Mouse (Mus musculus) midbrain, embryonic 13.5 days (tissue): ENCODE results near the gene Map1lc3b. TPM values are rescaled to one million over a fixed set of nuclear protein-coding genes. Genes with fewer than 3 reads are reported as not detected.
A peak's percentile ranks its signal among the peaks of the same experiment; 100 is the strongest.

Experiments used
- ATAC-seq: fragments of 200-750 bp; cut with Nextera tagmentation; 2 replicates; pipeline ENCODE4 v1.8.0; 2017; ENCODE audit warnings: mild to moderate bottlenecking, moderate TSS enrichment, moderate library complexity
- H3K27ac ChIP-seq: fragments of 300-500 bp; sonication (generic); 2 replicates; pipeline ENCODE4 v1.5.1; 2015; ENCODE audit warnings: inconsistent platforms, mild to moderate bottlenecking, moderate library complexity
- H3K27me3 ChIP-seq: fragments of 300-500 bp; sonication (generic); 2 replicates; pipeline ENCODE4 v1.6.1; 2015; ENCODE audit warnings: mild to moderate bottlenecking, inconsistent platforms
- H3K36me3 ChIP-seq: fragments of 300-500 bp; sonication (generic); 2 replicates; pipeline ENCODE4 v1.6.1; 2015; ENCODE audit warnings: mild to moderate bottlenecking, inconsistent platforms
- H3K4me1 ChIP-seq: fragments of 300-500 bp; sonication (generic); replicated peaks from 2 replicates; pipeline ENCODE4 v1.6.1; 2015; ENCODE audit warnings: inconsistent platforms
- H3K4me2 ChIP-seq: fragments of 300-500 bp; sonication (generic); replicated peaks from 2 replicates; pipeline ENCODE4 v1.6.1; 2015; ENCODE audit warnings: moderate library complexity, mild to moderate bottlenecking, inconsistent platforms
- H3K4me3 ChIP-seq: fragments of 300-500 bp; sonication (generic); replicated peaks from 2 replicates; pipeline ENCODE4 v1.5.1; 2015; ENCODE audit warnings: mild to moderate bottlenecking, inconsistent platforms
- H3K9ac ChIP-seq: fragments of 300-500 bp; sonication (generic); replicated peaks from 2 replicates; pipeline ENCODE4 v1.6.1; 2015; ENCODE audit warnings: mild to moderate bottlenecking, inconsistent platforms
- H3K9me3 ChIP-seq: fragments of 300-500 bp; sonication (generic); 2 replicates; pipeline ENCODE4 v1.6.1; 2016; ENCODE audit warnings: mild to moderate bottlenecking, inconsistent platforms
- WGBS: fragments of 180-500 bp; shearing (Covaris S2); methylation state at CpG from one replicate; pipeline ENCODE4 v1.1.7; 2015; 5-methylcytosine and 5-hydroxymethylcytosine counted together
- polyA plus RNA-seq: library from polyadenylated mRNA; unstranded; fragments of >200 nt; fragmentation: Nextera tagmentation; extraction: Ambion mirVana; gene quantifications from 2 replicates; pipeline ENCODE4 v1.2.1, GENCODE M21; 2015

Gene Map1lc3b
- polyA plus RNA-seq, 1 experiment from 2014 or later: 371 TPM

DNA sequence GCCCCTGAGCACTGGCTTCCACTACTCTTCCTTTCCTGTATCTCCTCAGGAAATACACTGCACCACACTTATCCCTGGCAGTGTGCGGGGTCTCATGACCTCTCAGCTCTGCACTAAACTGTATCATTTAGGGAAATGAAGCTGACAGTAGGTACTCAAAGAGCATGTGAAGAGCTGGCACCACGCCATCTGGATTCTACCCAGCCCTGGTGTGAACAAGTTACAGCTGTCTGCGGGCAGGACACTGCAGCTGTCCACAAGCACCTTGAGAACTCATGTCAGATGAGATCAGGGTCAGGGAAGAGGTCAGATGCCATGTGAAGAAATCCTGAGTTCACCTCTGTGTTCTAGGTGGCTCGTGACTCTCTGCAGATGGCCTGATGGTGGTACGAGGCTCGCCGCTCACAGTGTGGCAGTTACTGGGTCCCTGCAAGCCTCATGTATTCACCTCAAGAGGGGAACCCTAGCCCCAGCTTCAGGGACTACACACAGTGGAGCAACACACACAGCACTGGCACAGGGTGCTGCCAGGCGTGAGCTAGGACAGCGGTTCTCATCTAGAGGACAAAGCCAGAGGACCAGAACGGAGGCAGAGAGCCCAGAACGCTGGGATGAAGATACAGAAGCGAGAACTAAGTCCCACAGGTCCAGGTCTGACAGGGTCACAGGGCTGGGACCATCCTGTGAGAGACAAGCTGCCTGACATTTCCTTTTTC lies 30.8 kb downstream of the Map1lc3b start:
- Histone ChIP-seq H3K36me3 (peaks cover 27% of the 10 kb centered on the region), H3K4me3 (no peak overlapping the region), H3K9ac (no peak overlapping the region), H3K4me1 (peaks cover 47% of the 10 kb centered on the region), H3K9me3 (no peaks in the 10 kb centered on the region), H3K27me3 (no peaks in the 10 kb centered on the region), H3K27ac (no peak overlapping the region), H3K4me2 (no peak overlapping the region)
- ATAC-seq: no peak
- 93% methylated on average over 12 of the region's 12 CpGs for WGBS

DNA sequence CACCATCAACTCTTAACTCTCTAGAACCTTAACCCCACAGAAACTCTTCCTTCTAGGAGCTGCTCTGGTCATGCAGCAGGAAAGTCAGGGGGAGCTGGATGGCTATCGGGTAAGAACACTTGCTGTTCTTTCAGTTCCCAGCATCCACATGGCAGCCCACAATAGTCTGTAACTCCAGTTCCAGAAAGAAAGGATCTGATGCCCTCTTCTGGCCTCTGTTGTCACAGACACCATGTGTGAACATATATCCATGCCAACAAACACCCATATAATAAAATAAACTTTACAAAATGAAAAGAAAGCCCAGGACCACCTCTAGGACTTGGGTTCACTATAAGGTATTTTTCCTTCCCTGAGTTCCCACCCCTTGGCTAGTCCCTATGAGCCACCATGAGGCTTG lies 31.7 kb downstream of the Map1lc3b start:
- ATAC-seq: no peak
- Histone ChIP-seq H3K36me3 (peaks cover 25% of the 10 kb centered on the region), H3K9ac (no peak overlapping the region), H3K27me3 (no peaks in the 10 kb centered on the region), H3K9me3 (no peaks in the 10 kb centered on the region), H3K4me3 (no peak overlapping the region), H3K4me1 (peaks cover 53% of the 10 kb centered on the region), H3K4me2 (no peak overlapping the region), H3K27ac (no peak overlapping the region)
- WGBS: 52% methylated on average over 1 of the region's 1 CpGs

DNA sequence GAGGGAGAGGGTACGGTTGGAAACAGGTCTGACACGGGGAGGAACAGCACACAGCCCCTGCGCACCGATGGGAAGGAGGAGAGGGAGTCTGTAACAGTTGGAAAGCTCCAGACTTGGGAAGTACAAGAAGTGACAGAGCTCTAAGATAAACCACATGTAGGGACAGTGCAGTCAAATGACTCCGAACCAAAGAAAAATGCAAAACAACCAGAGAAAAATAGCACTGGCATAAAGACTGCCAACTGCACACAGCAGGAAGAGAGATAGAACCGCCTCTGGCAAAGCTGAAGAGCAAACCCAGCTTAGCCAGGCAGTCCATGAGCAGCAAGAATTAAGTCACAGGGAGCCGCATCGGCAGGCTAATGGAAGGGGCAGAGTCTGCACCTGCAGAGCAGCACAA lies 32.9 kb downstream of the Map1lc3b start:
- no peak overlapping the region for H3K9ac ChIP-seq
- ATAC-seq: no peak
- no peak overlapping the region for H3K4me2 ChIP-seq
- peak overlapping the region; percentile 59 for H3K27ac ChIP-seq
- 77% methylated on average over 8 of the region's 8 CpGs for WGBS
- no peaks in the 10 kb centered on the region for H3K9me3 ChIP-seq
- no peaks in the 10 kb centered on the region for H3K27me3 ChIP-seq
- peaks cover 26% of the 10 kb centered on the region for H3K36me3 ChIP-seq
- peaks cover 53% of the 10 kb centered on the region for H3K4me1 ChIP-seq
- H3K4me3 ChIP-seq: no peak overlapping the region

DNA sequence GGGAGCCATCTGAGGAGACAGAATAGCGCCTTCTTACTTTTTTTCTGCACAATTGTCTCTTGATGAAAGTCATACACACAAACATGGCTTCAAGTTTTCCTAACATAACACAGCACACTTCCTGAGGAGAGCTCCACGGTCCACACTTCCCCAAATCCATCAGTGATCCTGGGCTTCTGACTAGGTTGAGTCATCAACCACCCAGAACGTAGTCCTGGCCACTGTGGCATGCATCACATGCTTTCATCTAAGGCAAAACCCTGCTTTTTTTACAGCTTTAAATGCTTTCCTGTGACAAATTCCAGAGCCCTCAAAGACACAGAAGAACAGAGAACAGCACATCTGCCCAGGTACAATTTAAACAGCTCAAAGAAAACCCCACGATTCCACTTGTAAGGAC lies 38.5 kb downstream of the Map1lc3b start:
- 99% methylated on average over 4 of the region's 4 CpGs for WGBS
- no peaks in the 10 kb centered on the region for H3K27me3 ChIP-seq
- peaks cover 37% of the 10 kb centered on the region for H3K4me1 ChIP-seq
- no peaks in the 10 kb centered on the region for H3K9me3 ChIP-seq
- no peak overlapping the region for H3K4me2 ChIP-seq
- no peak for ATAC-seq
- H3K27ac ChIP-seq: no peak overlapping the region
- peaks cover 27% of the 10 kb centered on the region for H3K36me3 ChIP-seq
- no peak overlapping the region for H3K9ac ChIP-seq
- no peak overlapping the region for H3K4me3 ChIP-seq

DNA sequence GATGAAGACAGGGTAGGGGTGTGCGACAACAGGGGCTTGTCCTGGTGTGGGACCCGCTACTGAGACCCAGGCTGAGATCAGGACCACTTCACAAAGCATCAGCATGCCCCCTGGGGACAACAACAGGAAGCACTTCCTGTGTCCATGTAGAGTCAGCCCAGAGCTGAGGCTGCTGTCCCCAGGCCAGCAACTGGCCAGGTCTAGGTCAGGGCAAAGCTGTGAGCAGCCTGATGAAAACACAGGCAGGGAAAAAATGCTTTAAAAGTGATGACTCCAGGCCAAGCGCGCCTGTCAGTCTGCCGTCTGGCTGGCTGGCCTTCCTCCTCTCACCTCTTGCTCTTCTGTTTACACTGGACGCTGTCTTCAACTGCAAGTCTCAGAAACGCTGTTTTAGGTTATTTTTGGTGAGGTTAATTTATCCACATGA lies 41.5 kb downstream of the Map1lc3b start:
- H3K9ac ChIP-seq: 0 out of 2 replicates have a peak overlapping the region, but pooled peaks have one; percentile 33
- H3K27me3 ChIP-seq: no peaks in the 10 kb centered on the region
- H3K36me3 ChIP-seq: peaks cover 22% of the 10 kb centered on the region
- H3K4me1 ChIP-seq: peaks cover 21% of the 10 kb centered on the region
- no peak overlapping the region for H3K4me2 ChIP-seq
- no peaks in the 10 kb centered on the region for H3K9me3 ChIP-seq
- H3K4me3 ChIP-seq: no peak overlapping the region
- no peak for ATAC-seq
- 86% methylated on average over 7 of the region's 7 CpGs for WGBS
- H3K27ac ChIP-seq: no peak overlapping the region

DNA sequence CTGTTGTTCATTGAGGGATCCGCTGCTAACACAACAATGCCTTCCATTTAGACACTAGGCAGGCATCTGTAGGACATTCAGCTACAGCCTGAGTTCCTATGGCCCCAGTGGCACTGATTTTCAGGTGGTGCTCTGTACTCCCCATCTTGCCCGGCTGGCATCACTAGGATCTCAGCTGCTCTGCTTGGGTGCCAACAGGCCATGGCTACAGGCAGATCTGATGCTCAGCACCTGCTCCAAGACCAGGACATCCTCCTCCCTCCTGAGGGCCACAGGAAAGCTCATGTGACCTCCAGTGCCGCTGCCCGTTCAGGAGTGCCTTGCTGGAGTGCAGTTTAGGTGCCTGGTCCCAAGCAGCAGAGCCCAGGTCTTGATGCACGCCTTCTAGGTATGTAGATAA lies 42.2 kb downstream of the Map1lc3b start:
- H3K36me3 ChIP-seq: peaks cover 14% of the 10 kb centered on the region
- no peaks in the 10 kb centered on the region for H3K9me3 ChIP-seq
- no peak overlapping the region for H3K4me3 ChIP-seq
- no peaks in the 10 kb centered on the region for H3K27me3 ChIP-seq
- no peak overlapping the region for H3K9ac ChIP-seq
- ATAC-seq: no peak
- H3K4me2 ChIP-seq: no peak overlapping the region
- H3K27ac ChIP-seq: no peak overlapping the region
- WGBS: 85% methylated on average over 5 of the region's 5 CpGs
- peaks cover 28% of the 10 kb centered on the region for H3K4me1 ChIP-seq

DNA sequence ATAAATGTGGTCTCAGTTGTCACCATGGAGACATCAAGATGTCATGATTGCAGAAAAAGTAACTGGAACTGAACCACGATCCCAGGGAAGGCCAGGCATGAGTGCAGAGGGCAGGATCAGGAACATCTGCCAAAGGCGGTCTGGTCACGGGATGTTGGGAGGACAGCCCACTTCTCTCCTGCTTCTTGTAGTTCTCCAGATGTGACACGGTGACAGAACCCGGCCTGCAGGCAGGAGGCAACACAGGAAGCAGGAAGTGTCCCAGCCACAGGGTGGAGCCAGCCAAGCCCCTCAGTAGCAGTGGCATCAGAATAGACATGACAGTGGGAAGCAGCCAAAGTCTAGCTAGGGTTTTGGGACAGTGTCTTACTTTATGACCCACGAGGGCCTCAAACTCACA lies 45.4 kb downstream of the Map1lc3b start:
- no peak overlapping the region for H3K4me3 ChIP-seq
- no peak overlapping the region for H3K9ac ChIP-seq
- no peak overlapping the region for H3K4me2 ChIP-seq
- no peak for ATAC-seq
- H3K36me3 ChIP-seq: no peaks in the 10 kb centered on the region; the same call in 1 of the 2 replicates
- H3K27me3 ChIP-seq: no peaks in the 10 kb centered on the region
- H3K27ac ChIP-seq: no peak overlapping the region
- H3K4me1 ChIP-seq: peaks cover 40% of the 10 kb centered on the region
- 86% methylated on average over 6 of the region's 6 CpGs for WGBS
- H3K9me3 ChIP-seq: no peaks in the 10 kb centered on the region

DNA sequence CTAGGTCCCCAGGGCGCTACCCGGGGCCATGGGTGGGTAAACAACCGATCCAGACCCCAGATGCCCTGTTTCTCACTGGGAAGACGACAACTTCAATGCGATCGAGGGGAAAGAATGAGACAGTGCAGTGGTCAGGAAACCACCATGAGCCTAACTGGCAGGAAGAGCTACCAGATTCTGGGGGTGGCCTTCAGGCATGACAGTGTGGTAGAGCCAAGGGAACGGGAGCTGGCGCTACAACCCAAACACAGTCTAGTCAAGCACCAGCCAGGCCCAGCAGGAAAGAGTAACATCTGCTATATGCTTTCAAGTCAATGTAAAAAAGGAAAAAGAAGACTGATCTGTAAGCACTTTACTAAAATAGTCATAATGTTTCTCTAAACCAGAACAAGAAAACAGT lies 46.0 kb downstream of the Map1lc3b start:
- peaks cover 44% of the 10 kb centered on the region for H3K4me1 ChIP-seq
- H3K4me2 ChIP-seq: no peak overlapping the region
- ATAC-seq: no peak
- H3K36me3 ChIP-seq: no peaks in the 10 kb centered on the region; the same call in 1 of the 2 replicates
- 89% methylated on average over 8 of the region's 8 CpGs for WGBS
- H3K27me3 ChIP-seq: no peaks in the 10 kb centered on the region
- no peak overlapping the region for H3K9ac ChIP-seq
- no peak overlapping the region for H3K27ac ChIP-seq
- no peaks in the 10 kb centered on the region for H3K9me3 ChIP-seq
- H3K4me3 ChIP-seq: no peak overlapping the region

DNA sequence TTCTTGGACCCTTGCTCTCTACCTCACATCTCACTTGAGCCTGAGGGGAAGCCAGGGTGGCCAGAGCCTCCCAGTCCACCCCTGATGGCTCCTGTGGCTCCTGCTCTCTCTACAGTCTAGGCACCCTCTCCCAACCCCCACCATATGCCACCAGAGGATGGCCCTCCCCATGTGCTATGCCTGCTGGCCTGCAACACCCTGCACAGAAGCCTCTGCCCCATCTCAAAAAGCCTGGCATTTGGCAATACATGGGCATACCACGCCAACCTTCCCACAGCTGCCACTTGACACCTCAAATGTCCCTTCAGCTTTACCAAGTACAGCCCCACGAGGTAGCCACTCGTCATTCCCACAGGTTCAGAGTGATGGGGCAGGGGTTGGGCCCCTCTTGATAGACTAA lies 52.6 kb downstream of the Map1lc3b start:
- Histone ChIP-seq H3K4me1 (peaks cover 76% of the 10 kb centered on the region), H3K27me3 (no peaks in the 10 kb centered on the region), H3K4me3 (no peak overlapping the region), H3K4me2 (0 out of 2 replicates have a peak overlapping the region, but pooled peaks have one; percentile 11), H3K27ac (0 out of 2 replicates have a peak overlapping the region, but pooled peaks have one; percentile 44), H3K36me3 (no peaks in the 10 kb centered on the region), H3K9ac (peak overlapping the region; percentile 36), H3K9me3 (no peaks in the 10 kb centered on the region)
- WGBS: 84% methylated on average over 3 of the region's 3 CpGs
- no peak for ATAC-seq

DNA sequence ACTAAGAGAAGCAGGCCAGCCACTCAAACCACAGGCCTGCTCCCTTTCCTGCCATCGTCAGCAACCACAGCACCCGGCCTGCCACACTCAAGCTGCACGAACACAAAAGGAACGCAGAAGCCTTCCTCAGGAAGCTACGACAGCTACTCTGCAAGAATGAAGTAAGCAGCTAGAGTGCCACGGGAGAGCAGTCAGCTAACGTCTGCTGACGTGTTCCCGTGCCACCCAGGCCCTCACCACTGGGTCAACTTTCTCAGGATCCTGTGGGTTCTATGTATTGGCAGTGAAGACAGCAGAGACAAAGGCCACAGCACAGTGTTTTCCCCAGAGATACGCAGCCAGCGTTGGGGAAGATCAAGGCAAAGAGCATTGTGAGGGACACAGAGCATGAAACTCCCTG lies 53.2 kb downstream of the Map1lc3b start:
- peak overlapping the region; percentile 44; the same call in 1 of the 2 replicates for H3K27ac ChIP-seq
- no peaks in the 10 kb centered on the region for H3K9me3 ChIP-seq
- H3K4me3 ChIP-seq: no peak overlapping the region
- H3K9ac ChIP-seq: peak overlapping the region; percentile 36
- no peaks in the 10 kb centered on the region for H3K36me3 ChIP-seq
- 66% methylated on average over 11 of the region's 11 CpGs for WGBS
- peaks cover 82% of the 10 kb centered on the region for H3K4me1 ChIP-seq
- H3K4me2 ChIP-seq: peak overlapping the region; percentile 11
- ATAC-seq: no peak
- no peaks in the 10 kb centered on the region for H3K27me3 ChIP-seq

DNA sequence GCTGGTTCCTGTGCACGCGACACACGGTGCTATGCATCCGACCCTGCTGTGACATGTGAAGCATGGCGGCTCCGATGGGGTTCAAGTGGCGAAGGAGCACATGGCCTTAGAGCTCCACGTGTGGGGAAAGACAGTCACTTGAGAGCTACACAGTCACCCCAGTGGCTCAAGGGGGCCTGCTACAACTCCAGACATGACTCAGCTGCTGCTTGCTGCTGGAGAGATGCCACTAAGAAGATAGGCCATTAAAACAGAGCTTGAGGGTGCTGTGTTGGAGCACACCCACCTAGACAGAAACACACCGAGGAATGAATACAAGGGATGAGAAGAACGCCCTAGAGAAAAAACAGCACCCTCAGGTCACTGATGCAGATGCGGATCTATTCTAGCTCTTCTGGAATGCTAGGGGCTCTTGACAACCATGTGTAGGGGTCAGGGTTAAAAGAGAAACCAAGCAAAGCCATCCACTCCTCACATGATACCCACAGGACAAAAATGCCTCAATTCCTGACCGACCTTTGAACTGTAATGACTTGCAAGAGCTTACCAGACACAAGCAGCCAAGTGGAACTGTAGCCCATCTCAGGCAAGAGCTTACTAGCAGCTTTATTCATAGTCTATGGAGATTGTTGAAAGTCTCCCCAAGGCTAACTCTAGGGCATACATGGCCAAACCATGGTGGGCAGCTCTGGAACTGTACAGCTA lies 57.5 kb downstream of the Map1lc3b start:
- WGBS: 83% methylated on average over 12 of the region's 12 CpGs
- Histone ChIP-seq H3K27me3 (no peaks in the 10 kb centered on the region), H3K4me2 (peak overlapping the region; percentile 94), H3K4me3 (0 out of 2 replicates have a peak overlapping the region, but pooled peaks have one; percentile 97), H3K4me1 (peaks cover 89% of the 10 kb centered on the region), H3K9ac (no peak overlapping the region; the same call in 1 of the 2 replicates), H3K27ac (no peak overlapping the region; the same call in 1 of the 2 replicates), H3K36me3 (peaks cover 3% of the 10 kb centered on the region; the same call in 1 of the 2 replicates), H3K9me3 (no peaks in the 10 kb centered on the region)
- ATAC-seq: no peak
